Comparison of ENCODE assay signal across 8 mouse cellular contexts in genomic region chr17:35909186-35909918, GRCm38 (mm10). TPM values are rescaled to one million over a fixed set of nuclear protein-coding genes. Genes with fewer than 3 reads are reported as not detected.
DNase-seq lines count a peak whose midpoint lies in the region; ATAC-seq and TF ChIP-seq lines count a peak whose summit lies in the region.

No protein-coding gene starts in this region.

- TF ChIP-seq CTCF in CH12.LX (conservative IDR thresholded peaks at IDR 0.05 in 1 of 2, IDR thresholded peaks at IDR 0.05 in 1 of 2; ENCODE audit: low read depth in 2 of 2, low read length in 2 of 2), result no peak
- TF ChIP-seq CTCF in stomach, postnatal 0 days (IDR thresholded peaks at IDR 0.05; ENCODE audit: low read depth), result no peak

- no peak for TF ChIP-seq EP300 in CH12.LX (IDR thresholded peaks at IDR 0.05; ENCODE audit: low read length)
- TF ChIP-seq EP300 in stomach, postnatal 0 days (optimal IDR thresholded peaks at IDR 0.05), result no peak

- ATAC-seq in heart, embryonic 14.5 days (ENCODE audit: insufficient number of reproducible peaks, insufficient read depth, low FRiP score, low read depth), result no peak
- peak; percentile 39 for ATAC-seq in liver, embryonic 11.5 days (replicated peaks; ENCODE audit: low FRiP score)
- peak; percentile 55 for ATAC-seq in stomach, postnatal 0 days (ENCODE audit: low FRiP score, low TSS enrichment)

- no peaks in the 10 kb centered on the region for H3K27me3 ChIP-seq in heart, embryonic 14.5 days (ENCODE audit: control insufficient read depth, insufficient read depth, low read length)
- no peaks in the 10 kb centered on the region for H3K27me3 ChIP-seq in CH12.LX (replicated peaks)
- no peaks in the 10 kb centered on the region for H3K27me3 ChIP-seq in forebrain, embryonic 10.5 days (ENCODE audit: poor library complexity, severe bottlenecking)
- no peaks in the 10 kb centered on the region for H3K27me3 ChIP-seq in liver, embryonic 11.5 days (replicated peaks; ENCODE audit: control insufficient read depth, insufficient read depth, low read length)
- H3K27me3 ChIP-seq in stomach, postnatal 0 days (ENCODE audit: control insufficient read depth, insufficient read depth, low read length), result no peaks in the 10 kb centered on the region

- H3K4me3 ChIP-seq in heart, embryonic 14.5 days (ENCODE audit: control insufficient read depth in 1 of 2, insufficient read depth in 1 of 2, low read depth in 1 of 2, low read length in 2 of 2), result peak overlapping the region; percentile 75 to 97
- H3K4me3 ChIP-seq in CH12.LX (replicated peaks in 1 of 3; ENCODE audit: low read depth in 2 of 3, low read length in 2 of 3, poor library complexity in 1 of 3), result peak overlapping the region; percentile 61 to 90 (median 63)
- H3K4me3 ChIP-seq in forebrain, embryonic 10.5 days, result peak overlapping the region; percentile 79
- peak overlapping the region; percentile 69 for H3K4me3 ChIP-seq in liver, embryonic 11.5 days (ENCODE audit: low read depth, low read length)
- H3K4me3 ChIP-seq in stomach, postnatal 0 days (ENCODE audit: low read depth, low read length), result peak overlapping the region; percentile 56

- TF ChIP-seq POLR2A in CH12.LX (IDR thresholded peaks at IDR 0.05; ENCODE audit: low read depth, low read length), result peak; percentile 29; the same call in 1 of the 2 replicates

- WGBS in heart, embryonic 14.5 days, result 18% methylated on average over 20 of the region's 20 CpGs
- WGBS in forebrain, embryonic 10.5 days, result 34% methylated on average over 20 of the region's 20 CpGs
- 33% methylated on average over 20 of the region's 20 CpGs for WGBS in liver, embryonic 11.5 days
- WGBS in stomach, postnatal 0 days, result 10% methylated on average over 20 of the region's 20 CpGs

- H3K4me2 ChIP-seq in heart, embryonic 14.5 days (ENCODE audit: low read length), result peak overlapping the region; percentile 81
- H3K4me2 ChIP-seq in CH12.LX (ENCODE audit: insufficient read depth, low read depth, poor library complexity, severe bottlenecking), result peak overlapping the region; percentile 81
- H3K4me2 ChIP-seq in liver, embryonic 11.5 days, result peak overlapping the region; percentile 83
- peak overlapping the region; percentile 87 for H3K4me2 ChIP-seq in stomach, postnatal 0 days (replicated peaks; ENCODE audit: low read depth)

- H3K36me3 ChIP-seq in heart, embryonic 14.5 days (ENCODE audit: control insufficient read depth, insufficient read depth, low read length), result peaks cover 77% of the 10 kb centered on the region
- H3K36me3 ChIP-seq in CH12.LX (replicated peaks in 1 of 2; ENCODE audit: control insufficient read depth in 1 of 2, insufficient read depth in 1 of 2, low read length in 1 of 2), result peaks cover 41 to 73% of the 10 kb centered on the region in 2 experiments
- peaks cover 87% of the 10 kb centered on the region for H3K36me3 ChIP-seq in forebrain, embryonic 10.5 days (replicated peaks)
- peaks cover 17% of the 10 kb centered on the region for H3K36me3 ChIP-seq in liver, embryonic 11.5 days (ENCODE audit: control insufficient read depth, insufficient read depth, low read length)
- 0 out of 2 replicates have a peak, but pooled peaks cover 2% of the 10 kb centered on the region for H3K36me3 ChIP-seq in stomach, postnatal 0 days (ENCODE audit: control insufficient read depth, insufficient read depth, low read length)

- H3K79me2 ChIP-seq in CH12.LX (replicated peaks; ENCODE audit: control insufficient read depth, extremely low read depth, insufficient read depth, poor library complexity, severe bottlenecking), result peaks cover 8% of the 10 kb centered on the region; the same call in 1 of the 2 replicates

- H3K4me1 ChIP-seq in heart, embryonic 14.5 days (ENCODE audit: control insufficient read depth in 2 of 2, insufficient read depth in 2 of 2, low read length in 2 of 2), result peaks cover 7 to 17% of the 10 kb centered on the region in 2 experiments
- peaks cover 0 to 46% of the 10 kb centered on the region in 2 experiments; a peak in 3 of 4 replicates for H3K4me1 ChIP-seq in CH12.LX (ENCODE audit: control insufficient read depth in 1 of 2, insufficient read depth in 2 of 2)
- peaks cover 20% of the 10 kb centered on the region for H3K4me1 ChIP-seq in forebrain, embryonic 10.5 days
- H3K4me1 ChIP-seq in liver, embryonic 11.5 days (replicated peaks; ENCODE audit: control insufficient read depth, insufficient read depth, low read length), result peaks cover 17% of the 10 kb centered on the region
- H3K4me1 ChIP-seq in stomach, postnatal 0 days (replicated peaks; ENCODE audit: control insufficient read depth, insufficient read depth), result no peaks in the 10 kb centered on the region

- no peaks in the 10 kb centered on the region for H3K9me3 ChIP-seq in heart, embryonic 14.5 days (ENCODE audit: control insufficient read depth, low read length)
- H3K9me3 ChIP-seq in CH12.LX (replicated peaks; ENCODE audit: low read length), result no peaks in the 10 kb centered on the region
- no peaks in the 10 kb centered on the region for H3K9me3 ChIP-seq in forebrain, embryonic 10.5 days
- H3K9me3 ChIP-seq in liver, embryonic 11.5 days (ENCODE audit: control insufficient read depth, low read length), result no peaks in the 10 kb centered on the region
- no peaks in the 10 kb centered on the region for H3K9me3 ChIP-seq in stomach, postnatal 0 days (ENCODE audit: control insufficient read depth, low read length)

- peak overlapping the region; percentile 69 to 76 for H3K27ac ChIP-seq in heart, embryonic 14.5 days (replicated peaks in 1 of 2; ENCODE audit: control insufficient read depth in 1 of 2, insufficient read depth in 1 of 2, low read depth in 2 of 2, low read length in 2 of 2)
- H3K27ac ChIP-seq in CH12.LX (ENCODE audit: insufficient read depth, low read depth), result peak overlapping the region; percentile 26
- H3K27ac ChIP-seq in forebrain, embryonic 10.5 days, result peak overlapping the region; percentile 90
- H3K27ac ChIP-seq in liver, embryonic 11.5 days (ENCODE audit: low read depth, low read length), result peak overlapping the region; percentile 26; the same call in 1 of the 2 replicates
- H3K27ac ChIP-seq in stomach, postnatal 0 days (replicated peaks), result peak overlapping the region; percentile 81

- dilution Hi-C loops in CH12.LX (cut with MboI; ENCODE audit: extremely low pct_ligation_motif_present, extremely low pct_unique_long_range_greater_than_20kb, low sequenced_read_pairs), result no loop called here

- intact Hi-C loops in heart, postnatal 25 days (cut with DNase I), result no loop called here
- intact Hi-C loops in gastrocnemius, postnatal 36 days (cut with DNase I), result no loop called here

- in situ Hi-C loops in CH12.LX (cut with MboI; ENCODE audit: low pct_ligation_motif_present, low pct_unique_long_range_greater_than_20kb, low sequenced_read_pairs), result no loop called here

- H3K9ac ChIP-seq in heart, embryonic 14.5 days (ENCODE audit: low read length), result peak overlapping the region; percentile 86
- H3K9ac ChIP-seq in CH12.LX (ENCODE audit: insufficient read depth, low read depth), result peak overlapping the region; percentile 47
- peak overlapping the region; percentile 65 for H3K9ac ChIP-seq in liver, embryonic 11.5 days (ENCODE audit: low read depth, low read length)
- peak overlapping the region; percentile 69 for H3K9ac ChIP-seq in stomach, postnatal 0 days (ENCODE audit: low read length)

- no peak for DNase-seq in heart, postnatal 25 days (ENCODE audit: low spot score)
- DNase-seq in CH12.LX (ENCODE audit: extremely low read depth), result no peak
- DNase-seq in forebrain, embryonic 10.5 days (ENCODE audit: extremely low spot score, low spot score), result no peak
- no peak for DNase-seq in liver, embryonic 11.5 days (ENCODE audit: low spot score)
- DNase-seq in stomach, postnatal 0 days (ENCODE audit: low spot score), result no peak
- DNase-seq in spleen, postnatal 14 days (ENCODE audit: low spot score in 2 of 2), result no peak
- no peak for DNase-seq in gastrocnemius, postnatal 36 days

- no peak for TF ChIP-seq RAD21 in CH12.LX (IDR thresholded peaks at IDR 0.05; ENCODE audit: low read depth, low read length)

RNA-seq across cellular contexts. Expression of gene Atat1, which starts 0.5 kb away (rescaled TPM):
- 52.5 and 53.1 TPM in 2 replicates for polyA plus RNA-seq in heart, embryonic 14.5 days (2014; fragmentation: Nextera tagmentation; extraction: Ambion mirVana)
- 1 to 10 TPM; 7.7 TPM for total RNA-seq in heart, postnatal 25 days (2021)
- total RNA-seq in CH12.LX (2012; rRNA removed) (12.5 and 14.5 TPM in 2 replicates), CH12.LX (2014; rRNA removed) (5.2 and 5.7 TPM in 2 replicates)
- polyA plus RNA-seq in CH12.LX (2012; ENCODE audit: insufficient read length, low read depth), result 9.9 and 10.4 TPM in 2 replicates
- 102 and 105 TPM in 2 replicates for polyA plus RNA-seq in forebrain, embryonic 10.5 days (2016; fragmentation: Nextera tagmentation; extraction: Ambion mirVana)
- 39.5 and 40.0 TPM in 2 replicates for polyA plus RNA-seq in liver, embryonic 11.5 days (2014; fragmentation: Nextera tagmentation; extraction: Ambion mirVana)
- polyA plus RNA-seq in stomach, postnatal 0 days (2015; fragmentation: Nextera tagmentation; extraction: Ambion mirVana), result 12.7 and 14.5 TPM in 2 replicates
- 1 to 10 TPM; 3.0 to 3.2 TPM for total RNA-seq in gastrocnemius, postnatal 36 days (2021)

RNA-seq across cellular contexts. Expression of gene Mrps18b, which starts 6.8 kb away (rescaled TPM):
- polyA plus RNA-seq in heart, embryonic 14.5 days (2014; fragmentation: Nextera tagmentation; extraction: Ambion mirVana), result 65.8 and 67.0 TPM in 2 replicates
- total RNA-seq in heart, postnatal 25 days (2021), result 10 to 100 TPM; 51.7 to 55.3 TPM
- total RNA-seq in CH12.LX (2012; rRNA removed) (108 and 135 TPM in 2 replicates), CH12.LX (2014; rRNA removed) (135 and 148 TPM in 2 replicates)
- 172 and 180 TPM in 2 replicates for polyA plus RNA-seq in CH12.LX (2012; ENCODE audit: insufficient read length, low read depth)
- 98.2 and 107 TPM in 2 replicates for polyA plus RNA-seq in forebrain, embryonic 10.5 days (2016; fragmentation: Nextera tagmentation; extraction: Ambion mirVana)
- 167 and 172 TPM in 2 replicates for polyA plus RNA-seq in liver, embryonic 11.5 days (2014; fragmentation: Nextera tagmentation; extraction: Ambion mirVana)
- 80.0 and 83.4 TPM in 2 replicates for polyA plus RNA-seq in stomach, postnatal 0 days (2015; fragmentation: Nextera tagmentation; extraction: Ambion mirVana)
- 10 to 100 TPM; 53.8 to 55.4 TPM for total RNA-seq in gastrocnemius, postnatal 36 days (2021)

RNA-seq across cellular contexts. Expression of gene Ppp1r10, which starts 6.9 kb away (rescaled TPM):
- polyA plus RNA-seq in heart, embryonic 14.5 days (2014; fragmentation: Nextera tagmentation; extraction: Ambion mirVana), result 21.8 and 23.6 TPM in 2 replicates
- total RNA-seq in heart, postnatal 25 days (2021), result 10 to 100 TPM; 30.4 to 34.5 TPM
- total RNA-seq in CH12.LX (2012; rRNA removed) (31.6 TPM in 2 replicates), CH12.LX (2014; rRNA removed) (10.7 and 14.5 TPM in 2 replicates)
- 69.9 and 70.3 TPM in 2 replicates for polyA plus RNA-seq in CH12.LX (2012; ENCODE audit: insufficient read length, low read depth)
- 60.5 and 61.5 TPM in 2 replicates for polyA plus RNA-seq in forebrain, embryonic 10.5 days (2016; fragmentation: Nextera tagmentation; extraction: Ambion mirVana)
- 35.4 and 39.7 TPM in 2 replicates for polyA plus RNA-seq in liver, embryonic 11.5 days (2014; fragmentation: Nextera tagmentation; extraction: Ambion mirVana)
- polyA plus RNA-seq in stomach, postnatal 0 days (2015; fragmentation: Nextera tagmentation; extraction: Ambion mirVana), result 13.9 and 17.4 TPM in 2 replicates
- total RNA-seq in gastrocnemius, postnatal 36 days (2021), result 10 to 100 TPM; 17.8 to 19.2 TPM

RNA-seq across cellular contexts. Expression of gene 2310061I04Rik, which starts 12.1 kb away (rescaled TPM):
- 28.7 and 28.9 TPM in 2 replicates for polyA plus RNA-seq in heart, embryonic 14.5 days (2014; fragmentation: Nextera tagmentation; extraction: Ambion mirVana)
- 100 to 1,000 TPM; 112 to 116 TPM for total RNA-seq in heart, postnatal 25 days (2021)
- 7.1 and 8.7 TPM in 2 replicates for total RNA-seq in CH12.LX (2012; rRNA removed)
- total RNA-seq in CH12.LX (2014; rRNA removed), result 4.2 and 5.7 TPM in 2 replicates
- 39.5 and 46.4 TPM in 2 replicates for polyA plus RNA-seq in CH12.LX (2012; ENCODE audit: insufficient read length, low read depth)
- 29.8 and 32.4 TPM in 2 replicates for polyA plus RNA-seq in forebrain, embryonic 10.5 days (2016; fragmentation: Nextera tagmentation; extraction: Ambion mirVana)
- 33.7 and 34.0 TPM in 2 replicates for polyA plus RNA-seq in liver, embryonic 11.5 days (2014; fragmentation: Nextera tagmentation; extraction: Ambion mirVana)
- polyA plus RNA-seq in stomach, postnatal 0 days (2015; fragmentation: Nextera tagmentation; extraction: Ambion mirVana), result 20.5 and 21.7 TPM in 2 replicates
- 10 to 100 TPM; 59.6 to 63.8 TPM for total RNA-seq in gastrocnemius, postnatal 36 days (2021)

RNA-seq across cellular contexts. Expression of gene Dhx16, which starts 29.7 kb away (rescaled TPM):
- polyA plus RNA-seq in heart, embryonic 14.5 days (2014; fragmentation: Nextera tagmentation; extraction: Ambion mirVana), result 18.6 and 22.0 TPM in 2 replicates
- 10 to 100 TPM; 19.2 to 20.1 TPM for total RNA-seq in heart, postnatal 25 days (2021)
- total RNA-seq in CH12.LX (2012; rRNA removed), result 75.3 and 81.0 TPM in 2 replicates
- total RNA-seq in CH12.LX (2014; rRNA removed), result 74.8 and 75.0 TPM in 2 replicates
- polyA plus RNA-seq in CH12.LX (2012; ENCODE audit: insufficient read length, low read depth), result 84.4 and 107 TPM in 2 replicates
- polyA plus RNA-seq in forebrain, embryonic 10.5 days (2016; fragmentation: Nextera tagmentation; extraction: Ambion mirVana), result 59.6 and 60.3 TPM in 2 replicates
- polyA plus RNA-seq in liver, embryonic 11.5 days (2014; fragmentation: Nextera tagmentation; extraction: Ambion mirVana), result 69.1 and 70.4 TPM in 2 replicates
- 14.2 and 19.3 TPM in 2 replicates for polyA plus RNA-seq in stomach, postnatal 0 days (2015; fragmentation: Nextera tagmentation; extraction: Ambion mirVana)
- 10 to 100 TPM; 10.8 to 14.2 TPM for total RNA-seq in gastrocnemius, postnatal 36 days (2021)

Comparison
In these comparisons a context has a peak if more than half of its experiments do, and no peak if none do; other contexts are left out.
1. H3K27ac ChIP-seq: peak in every context shown above with its lines; median percentile 90 in forebrain, embryonic 10.5 days; 81 in stomach, postnatal 0 days; 72 in heart, embryonic 14.5 days; 26 in CH12.LX; 26 in liver, embryonic 11.5 days.